Mouse (Mus musculus) intestine, embryonic 14.5 days (tissue): ENCODE results near the gene E2f1. TPM values are rescaled to one million over a fixed set of nuclear protein-coding genes. Genes with fewer than 3 reads are reported as not detected.

Source experiments
- ATAC-seq: fragments of 200-750 bp; cut with Nextera tagmentation; replicated peaks from 2 replicates; pipeline ENCODE4 v1.8.0; 2017; ENCODE audit warnings: low read depth, moderate number of reproducible peaks, moderate TSS enrichment, moderate library complexity; ENCODE audit not compliant: low FRiP score, low TSS enrichment
- DNase-seq: peaks from one replicate; pipeline ENCODE4 v3.0.0-alpha.2; 2018; ENCODE audit warnings: low spot score
- H3K27ac ChIP-seq: fragments of 300-500 bp; sonication (generic); 2 replicates; pipeline ENCODE4 v1.5.1; 2014; ENCODE audit warnings: low read depth, mild to moderate bottlenecking, control low read depth
- H3K27me3 ChIP-seq: fragments of 300-500 bp; sonication (generic); replicated peaks from 2 replicates; pipeline ENCODE4 v1.6.1; 2014; ENCODE audit warnings: low read length, control low read depth; ENCODE audit not compliant: control insufficient read depth, insufficient read depth
- H3K36me3 ChIP-seq: fragments of 300-500 bp; sonication (generic); 2 replicates; pipeline ENCODE4 v1.6.1; 2014; ENCODE audit warnings: low read length, control low read depth; ENCODE audit not compliant: control insufficient read depth, insufficient read depth
- H3K4me1 ChIP-seq: fragments of 300-500 bp; sonication (generic); replicated peaks from 2 replicates; pipeline ENCODE4 v1.6.1; 2014; ENCODE audit warnings: low read length, control low read depth, mixed read lengths; ENCODE audit not compliant: control insufficient read depth, insufficient read depth
- H3K4me2 ChIP-seq: fragments of 300-500 bp; sonication (generic); 2 replicates; pipeline ENCODE4 v1.6.1; 2014; ENCODE audit warnings: low read length
- H3K4me3 ChIP-seq: fragments of 300-500 bp; sonication (generic); 2 replicates; pipeline ENCODE4 v1.5.1; 2014; ENCODE audit warnings: low read depth, low read length, control low read depth, mixed read lengths
- H3K9ac ChIP-seq: fragments of 300-500 bp; sonication (generic); 2 replicates; pipeline ENCODE4 v1.6.1; 2014; ENCODE audit warnings: mild to moderate bottlenecking, low read length
- H3K9me3 ChIP-seq: fragments of 300-500 bp; sonication (generic); 2 replicates; pipeline ENCODE4 v1.6.1; 2016; ENCODE audit warnings: low read length, control low read depth; ENCODE audit not compliant: control insufficient read depth
- WGBS: fragments of 180-500 bp; shearing (Covaris S2); extraction: QIAGEN DNeasy Blood & Tissue Kit; methylation state at CpG from one replicate; pipeline ENCODE4 v1.1.7; 2014; 5-methylcytosine and 5-hydroxymethylcytosine counted together
- polyA plus RNA-seq: library from polyadenylated mRNA; unstranded; fragments of >200 nt; fragmentation: Nextera tagmentation; extraction: Ambion mirVana; gene quantifications from 2 replicates; pipeline ENCODE4 v1.2.1, GENCODE M21; 2014

Gene E2f1
- polyA plus RNA-seq, 1 experiment from 2014 or later, result 10.7 TPM

GRCm38 (mm10) chr2:154516944-154517343, 52.7 kb downstream of the E2f1 start:
- DNase-seq, result no peak
- Histone ChIP-seq H3K4me1 (no peaks in the 10 kb centered on the region), H3K27ac (no peak overlapping the region), H3K27me3 (no peaks in the 10 kb centered on the region), H3K36me3 (peaks cover 49% of the 10 kb centered on the region), H3K4me2 (no peak overlapping the region), H3K9me3 (no peaks in the 10 kb centered on the region), H3K4me3 (no peak overlapping the region), H3K9ac (no peak overlapping the region)
- 72% methylated on average over 3 of the region's 3 CpGs for WGBS
- ATAC-seq, result no peak

- Histone ChIP-seq H3K27ac (no peak overlapping the region), H3K4me1 (no peaks in the 10 kb centered on the region), H3K36me3 (peaks cover 67% of the 10 kb centered on the region), H3K4me2 (no peak overlapping the region), H3K4me3 (no peak overlapping the region), H3K9ac (no peak overlapping the region), H3K9me3 (no peaks in the 10 kb centered on the region), H3K27me3 (no peaks in the 10 kb centered on the region)
- ATAC-seq, result no peak
- no peak for DNase-seq
- 91% methylated on average over 3 of the region's 3 CpGs for WGBS
These were observed 59.6 kb downstream of the E2f1 start for GRCm38 (mm10) chr2:154510141-154510540.

Other genes with a start within 250 kb of the E2f1 start
- gene Cdk5rap1, start 196.9 kb downstream of the E2f1 start, polyA plus RNA-seq, result 9.5 and 18.0 TPM in 2 replicates
- gene Snta1, start 161.8 kb downstream of the E2f1 start, polyA plus RNA-seq, result 2.3 and 2.7 TPM in 2 replicates
- gene Cbfa2t2, start 133.4 kb downstream of the E2f1 start, polyA plus RNA-seq, result 33.6 and 42.3 TPM in 2 replicates
- gene 1700003F12Rik, start 22.8 kb downstream of the E2f1 start, polyA plus RNA-seq, result 0.55 and 0.73 TPM in 2 replicates
- gene Actl10, start 18.1 kb downstream of the E2f1 start, polyA plus RNA-seq, result 0.23 and 0.27 TPM in 2 replicates
- gene Necab3, start 11.0 kb downstream of the E2f1 start, polyA plus RNA-seq, result 0.81 and 1.4 TPM in 2 replicates
- 25.9 and 26.4 TPM in 2 replicates for gene Pxmp4, start 33.8 kb upstream of the E2f1 start, polyA plus RNA-seq
- 0.97 and 1.0 TPM in 2 replicates for gene Zfp341, start 43.4 kb upstream of the E2f1 start, polyA plus RNA-seq
- gene 4930519P11Rik, start 43.5 kb upstream of the E2f1 start, polyA plus RNA-seq, result not detected in 2 replicates
- 15.5 and 15.8 TPM in 2 replicates for gene Chmp4b, start 81.8 kb upstream of the E2f1 start, polyA plus RNA-seq
- gene Gm14214, start 200.1 kb upstream of the E2f1 start, polyA plus RNA-seq, result not detected in 2 replicates
- gene Raly, start 221.2 kb upstream of the E2f1 start, polyA plus RNA-seq, result 66.4 and 73.2 TPM in 2 replicates
- gene a, start 221.5 kb upstream of the E2f1 start, polyA plus RNA-seq, result 0.93 and 1.5 TPM in 2 replicates